Mouse (Mus musculus) spleen, adult 2 months (tissue): ENCODE data around the gene Ahdc1. TPM values are rescaled to one million over a fixed set of nuclear protein-coding genes. Genes with fewer than 3 reads are reported as not detected.
A peak's percentile ranks its signal among the peaks of the same experiment; 100 is the strongest.
"Not testable (repeated sequence)": the region's sequence is repeated elsewhere in the genome, so short reads cannot be mapped to it uniquely, and the experiment has no call there.

Experiments used
- DNase-seq, 2 experiments: peaks; one replicate each; pipeline versions ENCODE4 v3.0.0 to v3.0.0-alpha.2; 2012 to 2021; ENCODE audit warnings: low spot score in 2 of 2, low read depth in 1 of 2
- H3K27ac ChIP-seq: fragments of 200-500 bp; 2 replicates; pipeline ENCODE4 v1.5.1; 2012; ENCODE audit warnings: low read length, inconsistent platforms; ENCODE audit not compliant: insufficient read depth
- H3K27me3 ChIP-seq: fragments of 200-500 bp; 2 replicates; pipeline ENCODE4 v1.6.1; 2012; ENCODE audit warnings: mild to moderate bottlenecking, moderate library complexity, low read length, inconsistent platforms; ENCODE audit not compliant: control insufficient read depth, insufficient read depth
- H3K36me3 ChIP-seq: fragments of 200-500 bp; 2 replicates; pipeline ENCODE4 v1.6.1; 2012; ENCODE audit warnings: mild to moderate bottlenecking, low read length, inconsistent platforms; ENCODE audit not compliant: control insufficient read depth, insufficient read depth
- H3K4me1 ChIP-seq: fragments of 200-500 bp; 2 replicates; pipeline ENCODE4 v1.6.1; 2011; ENCODE audit warnings: inconsistent platforms; ENCODE audit not compliant: control insufficient read depth, insufficient read depth, insufficient read length
- H3K4me3 ChIP-seq: fragments of 200-500 bp; 2 replicates; pipeline ENCODE4 v1.5.1; 2011; ENCODE audit warnings: mild to moderate bottlenecking, inconsistent platforms; ENCODE audit not compliant: insufficient read depth, insufficient read length; ENCODE audit errors: extremely low read depth
- CTCF ChIP-seq: fragments of 200-500 bp; IDR thresholded peaks from 2 replicates; pipeline ENCODE4 v1.5.1; 2011; ENCODE audit warnings: mild to moderate bottlenecking, inconsistent platforms; ENCODE audit not compliant: insufficient read depth, insufficient read length, insufficient replicate concordance; ENCODE audit errors: extremely low read depth
- POLR2A ChIP-seq: fragments of 200-500 bp; IDR thresholded peaks from 2 replicates; pipeline ENCODE4 v1.6.1; 2011; ENCODE audit warnings: low read depth, low read length, inconsistent platforms
- WGBS: fragments of 180-500 bp; shearing (Covaris S2); methylation state at CpG from one replicate; pipeline ENCODE4 v1.1.7; 2018; 5-methylcytosine and 5-hydroxymethylcytosine counted together
- polyA plus RNA-seq: library from polyadenylated mRNA; depleted of rRNA; stranded (reverse); fragments of >200 nt; gene quantifications from 2 replicates; pipeline ENCODE4 v1.2.3, GENCODE M21; 2012

Gene Ahdc1
- polyA plus RNA-seq, 1 experiment = 24.3 TPM

GRCm38 (mm10) chr4:132988581-132989355, 22.3 kb upstream of the Ahdc1 start:
- Histone ChIP-seq H3K4me3 (no peak overlapping the region), H3K4me1 (peaks cover 7% of the 10 kb centered on the region; the same call in 1 of the 2 replicates), H3K27me3 (no peaks in the 10 kb centered on the region), H3K36me3 (no peaks in the 10 kb centered on the region; the same call in 1 of the 2 replicates), H3K27ac (peak overlapping the region; percentile 63)
- no peak for DNase-seq
- TF ChIP-seq CTCF = no peak
- TF ChIP-seq POLR2A = no peak
- 77% methylated on average over 6 of the region's 6 CpGs for WGBS

- no peak for TF ChIP-seq CTCF
- no peak for TF ChIP-seq POLR2A
- H3K4me1 ChIP-seq = peaks cover 3% of the 10 kb centered on the region; the same call in 1 of the 2 replicates
- H3K27me3 ChIP-seq = no peaks in the 10 kb centered on the region
- DNase-seq = no peak
- no peak overlapping the region for H3K4me3 ChIP-seq
- no peak overlapping the region for H3K27ac ChIP-seq
- peaks cover 5% of the 10 kb centered on the region for H3K36me3 ChIP-seq
- WGBS = 81% methylated on average over 4 of the region's 4 CpGs
Measured at GRCm38 (mm10) chr4:132993553-132993952, 17.5 kb upstream of the Ahdc1 start.

GRCm38 (mm10) chr4:132997469-132998237, 13.4 kb upstream of the Ahdc1 start:
- Histone ChIP-seq H3K4me3 (no peak overlapping the region), H3K4me1 (no peaks in the 10 kb centered on the region)
- TF ChIP-seq POLR2A = no peak
- no peak for TF ChIP-seq CTCF

GRCm38 (mm10) chr4:133002896-133003295, 8.2 kb upstream of the Ahdc1 start:
- no peaks in the 10 kb centered on the region for H3K27me3 ChIP-seq
- no peak overlapping the region for H3K27ac ChIP-seq
- 48% methylated on average over 10 of the region's 10 CpGs for WGBS
- DNase-seq = no peak
- no peaks in the 10 kb centered on the region for H3K4me1 ChIP-seq
- H3K36me3 ChIP-seq = peaks cover 2% of the 10 kb centered on the region; the same call in 1 of the 2 replicates
- no peak overlapping the region for H3K4me3 ChIP-seq
- TF ChIP-seq CTCF = no peak
- no peak for TF ChIP-seq POLR2A

More at GRCm38 (mm10) chr4:132997469-132998237, 13.4 kb upstream of the Ahdc1 start:
- Histone ChIP-seq H3K36me3 (peaks cover 7% of the 10 kb centered on the region), H3K27ac (no peak overlapping the region), H3K27me3 (no peaks in the 10 kb centered on the region)
- no peak for DNase-seq
- WGBS = 67% methylated on average over 14 of the region's 14 CpGs

GRCm38 (mm10) chr4:133003316-133004018, 7.6 kb upstream of the Ahdc1 start:
- no peaks in the 10 kb centered on the region for H3K4me1 ChIP-seq
- no peak for DNase-seq
- 79% methylated on average over 21 of the region's 21 CpGs for WGBS
- no peak for TF ChIP-seq CTCF
- no peak for TF ChIP-seq POLR2A
- peaks cover 2% of the 10 kb centered on the region; the same call in 1 of the 2 replicates for H3K36me3 ChIP-seq
- no peaks in the 10 kb centered on the region for H3K27me3 ChIP-seq
- H3K27ac ChIP-seq = no peak overlapping the region
- H3K4me3 ChIP-seq = no peak overlapping the region

GRCm38 (mm10) chr4:133005233-133005632, 5.8 kb upstream of the Ahdc1 start:
- no peak overlapping the region for H3K4me3 ChIP-seq
- TF ChIP-seq CTCF (peak; percentile 92; the same call in 1 of the 2 replicates), POLR2A (no peak)
- no peaks in the 10 kb centered on the region for H3K4me1 ChIP-seq
- 18% methylated on average over 3 of the region's 3 CpGs for WGBS
- peak; percentile 47 to 67 for DNase-seq
- H3K27ac ChIP-seq = no peak overlapping the region
- no peaks in the 10 kb centered on the region for H3K36me3 ChIP-seq
- H3K27me3 ChIP-seq = no peaks in the 10 kb centered on the region

- H3K36me3 ChIP-seq, H3K4me3 ChIP-seq, H3K27me3 ChIP-seq, H3K4me1 ChIP-seq, DNase-seq, H3K27ac ChIP-seq: not testable (repeated sequence)
- 56% methylated on average over 6 of the region's 6 CpGs for WGBS
Measured at GRCm38 (mm10) chr4:133005885-133006451, 5.1 kb upstream of the Ahdc1 start.
